Mouse (Mus musculus): ENCODE data around the gene Rin2. TPM values are rescaled to one million over a fixed set of nuclear protein-coding genes. Genes with fewer than 3 reads are reported as not detected.

The Rin2 gene
- 10 to 100 TPM; 24.2 to 29.3 TPM for total RNA-seq (2021)
- long read RNA-seq, experiment 1, full-length matches to known transcripts = 5 of 41 reads
- long read RNA-seq, experiment 1, partial matches to known transcripts = 31 of 41 reads
- long read RNA-seq, experiment 1, other reads (novel, unspliced or antisense) = 5 of 41 reads
- long read RNA-seq, experiment 2, full-length matches to known transcripts = 3 of 48 reads
- long read RNA-seq, experiment 2, partial matches to known transcripts = 39 of 48 reads
- long read RNA-seq, experiment 2, other reads (novel, unspliced or antisense) = 6 of 48 reads

DNA sequence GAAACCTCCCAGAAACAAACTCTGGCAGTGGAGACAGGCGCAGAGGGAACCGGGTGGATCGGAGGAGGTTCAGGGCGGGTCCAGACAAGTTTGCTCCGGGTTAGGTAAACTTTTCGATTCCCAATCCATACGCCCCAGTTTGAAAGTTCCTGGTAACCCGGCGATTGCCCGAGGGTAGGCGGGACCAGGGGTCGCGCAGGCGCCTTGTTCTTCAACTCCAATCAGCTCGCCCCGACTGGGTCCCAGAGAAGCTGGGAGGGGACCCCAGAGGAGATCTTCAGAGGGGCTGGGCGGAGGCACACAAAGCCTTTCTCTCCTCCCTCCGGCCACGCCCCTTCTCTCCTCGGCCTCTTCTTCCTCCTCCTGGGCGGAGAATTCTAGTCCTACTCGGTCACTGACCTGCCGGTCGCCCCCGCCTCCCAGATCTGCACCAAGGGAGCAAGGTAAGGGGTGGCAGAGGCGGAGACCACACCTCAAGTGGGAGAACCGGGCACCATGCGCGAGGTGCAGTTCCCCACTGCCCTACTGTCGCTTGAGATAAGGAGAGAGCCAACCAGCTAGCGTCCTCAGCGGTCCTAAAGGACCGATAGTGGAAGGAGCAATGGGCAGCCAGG is at the start of gene Rin2:
Gene Rin2, plus strand, starts transcription at position 74 of the 614 bp plus-strand sequence.
- peak within 1 kb of the TSS; percentile 41 for H3K27ac ChIP-seq
- peak within 1 kb of the TSS; percentile 56 for H3K4me3 ChIP-seq
- intact Hi-C loops (cut with DNase I) = no loop called here
- TF ChIP-seq CTCF (IDR thresholded peaks at IDR 0.05) = no peak
- peak; percentile 22 to 28 for DNase-seq (ENCODE audit: extremely low spot score in 1 of 2, low spot score in 2 of 2)

DNA sequence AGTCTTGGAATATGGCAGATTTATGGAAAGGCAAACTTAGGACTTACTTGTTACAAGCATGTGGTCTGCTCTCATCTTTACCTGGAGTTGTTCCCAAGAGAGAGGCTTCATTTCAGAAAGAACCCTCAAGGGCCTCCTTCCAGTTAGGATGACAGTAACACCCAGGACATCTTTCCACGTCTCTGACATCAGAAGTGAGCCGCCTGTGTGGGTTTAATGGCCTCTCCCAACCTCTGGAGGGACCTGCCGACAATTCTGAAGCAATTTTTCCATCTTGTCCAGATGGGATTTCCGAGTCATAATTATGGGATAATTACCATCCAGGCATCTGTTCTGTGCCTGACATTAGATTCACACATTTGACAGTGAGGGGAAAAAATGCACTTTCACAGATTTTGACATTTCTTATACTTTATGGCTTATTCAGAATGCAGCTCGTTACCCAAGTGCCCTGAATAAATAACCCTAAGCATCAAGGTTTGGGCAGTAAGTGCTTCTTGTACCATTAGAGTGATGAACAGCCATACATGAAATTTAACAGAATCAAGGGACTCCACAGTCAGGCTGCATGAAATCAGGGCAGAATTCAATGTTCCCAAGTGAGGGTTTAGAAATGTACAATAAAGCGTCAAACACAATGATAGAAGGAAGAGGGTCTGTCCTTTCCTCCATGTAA is 43.8 kb upstream of the Rin2 start:
- no peak for TF ChIP-seq CTCF (IDR thresholded peaks at IDR 0.05)
- no peak overlapping the region for H3K4me3 ChIP-seq
- H3K27ac ChIP-seq = no peak overlapping the region
- DNase-seq (ENCODE audit: extremely low spot score in 1 of 2, low spot score in 2 of 2) = no peak
- intact Hi-C loops (cut with DNase I) = no loop called here

DNA sequence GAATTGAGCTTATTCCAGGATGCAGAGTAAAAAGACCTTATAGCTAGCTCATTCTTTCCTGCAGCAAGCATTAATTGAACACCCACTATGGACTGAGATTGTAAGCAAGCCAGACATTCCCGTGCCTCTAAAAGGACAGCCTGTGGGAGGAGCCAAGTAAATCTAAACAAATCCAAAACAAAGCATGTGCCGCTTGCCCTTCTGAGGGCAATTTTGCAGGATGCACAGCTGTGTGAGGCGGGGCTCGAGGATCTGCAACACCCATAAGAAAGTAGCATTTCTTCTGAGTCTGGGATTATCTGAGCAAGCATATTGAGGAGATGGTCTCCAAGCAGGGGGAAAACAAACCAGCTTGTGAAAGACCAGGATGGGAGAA is 43.2 kb upstream of the Rin2 start:
- Histone ChIP-seq H3K4me3 (no peak overlapping the region), H3K27ac (no peak overlapping the region)
- no peak for TF ChIP-seq CTCF (IDR thresholded peaks at IDR 0.05)
- DNase-seq (ENCODE audit: extremely low spot score in 1 of 2, low spot score in 2 of 2) = no peak
- intact Hi-C loops (cut with DNase I) = no loop called here

DNA sequence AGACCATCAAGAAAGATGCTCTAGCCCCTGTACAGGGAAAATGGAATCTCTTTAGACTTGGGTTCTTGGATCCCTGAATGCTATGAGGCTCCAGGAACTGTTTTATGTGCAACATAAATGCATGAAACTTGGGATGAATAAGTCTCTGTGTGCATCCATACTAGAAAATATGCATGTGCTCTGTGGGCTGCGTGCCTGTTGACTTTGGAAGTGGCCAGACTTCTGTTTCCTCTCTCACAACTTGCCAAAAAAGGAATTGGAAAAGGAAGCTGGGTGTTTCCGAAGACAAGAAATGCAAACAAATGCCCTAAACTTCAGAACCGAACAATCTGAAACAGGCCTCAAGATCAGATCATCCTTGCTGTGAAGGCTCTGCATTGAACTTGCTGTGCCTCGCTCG is 41.2 kb upstream of the Rin2 start:
- intact Hi-C loops (cut with DNase I) = no loop called here
- H3K4me3 ChIP-seq = no peak overlapping the region
- no peak overlapping the region for H3K27ac ChIP-seq
- no peak for TF ChIP-seq CTCF (IDR thresholded peaks at IDR 0.05)
- no peak for DNase-seq (ENCODE audit: extremely low spot score in 1 of 2, low spot score in 2 of 2)

DNA sequence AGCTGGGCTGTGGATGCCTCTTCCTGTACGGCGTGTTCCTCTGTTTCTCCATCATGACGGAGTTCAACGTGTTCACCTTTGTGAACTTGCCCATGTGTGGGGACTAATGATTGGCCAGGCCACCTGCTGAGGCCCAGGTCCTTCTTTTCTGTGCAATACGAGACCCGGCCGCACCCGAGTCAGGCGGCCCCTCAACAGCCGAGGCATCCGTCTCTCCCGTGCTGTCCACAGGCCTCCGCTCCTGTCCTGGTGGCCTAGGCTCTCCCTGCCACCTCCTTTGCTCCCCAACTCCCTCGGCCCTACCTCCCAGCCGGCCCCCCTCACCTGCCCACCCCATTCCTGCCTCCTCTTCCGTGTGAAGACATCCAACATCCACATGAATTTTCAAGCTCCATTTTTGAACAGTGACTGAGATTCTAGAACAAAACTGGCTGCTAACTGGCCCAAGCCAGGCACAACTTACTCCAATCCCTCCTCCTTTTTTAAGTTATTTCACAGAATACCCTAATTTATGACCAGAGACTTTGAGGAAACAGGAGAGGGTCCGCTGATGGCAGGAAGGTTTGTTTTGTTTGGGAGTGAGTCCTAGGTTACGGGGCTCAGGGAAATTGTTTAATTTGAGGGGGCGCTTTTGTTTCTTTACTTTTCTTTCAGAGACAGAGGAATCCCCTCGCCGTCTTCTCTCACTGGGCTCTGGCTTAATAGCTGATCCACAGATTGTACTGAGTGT is 34.6 kb upstream of the Rin2 start:
- no peak overlapping the region for H3K27ac ChIP-seq
- no peak for DNase-seq (ENCODE audit: extremely low spot score in 1 of 2, low spot score in 2 of 2)
- no peak for TF ChIP-seq CTCF (IDR thresholded peaks at IDR 0.05)
- intact Hi-C loops (cut with DNase I) = no loop called here
- H3K4me3 ChIP-seq = no peak overlapping the region

DNA sequence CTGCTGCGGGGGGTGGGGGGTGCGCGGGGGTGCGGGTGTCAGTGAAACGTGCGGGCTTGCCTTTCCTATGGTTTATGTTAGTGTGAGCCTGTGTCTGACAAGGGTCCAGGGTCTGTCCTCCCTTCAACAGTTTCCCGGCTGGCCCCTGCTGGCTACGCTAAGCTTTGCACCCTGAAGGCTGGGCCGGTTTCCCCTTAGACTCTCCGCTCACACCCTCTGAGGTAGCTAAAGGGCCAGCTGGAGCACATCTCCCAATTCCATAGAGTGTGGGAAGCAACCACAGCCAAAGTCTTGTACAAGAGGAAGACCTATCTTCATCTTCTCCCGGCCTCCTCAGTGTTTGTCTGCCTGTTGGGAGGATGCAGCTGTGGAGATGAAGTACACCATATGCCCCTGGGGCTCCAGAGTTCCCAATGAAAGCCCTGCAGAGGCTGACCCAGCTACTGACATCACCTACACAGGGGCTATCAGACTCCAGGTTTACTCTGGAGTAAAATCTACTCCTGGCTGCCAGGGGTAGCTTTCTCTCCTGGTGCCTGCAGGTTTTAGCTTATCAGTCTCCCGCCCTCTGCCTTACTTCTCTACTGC is 19.5 kb upstream of the Rin2 start:
- Histone ChIP-seq H3K4me3 (no peak overlapping the region), H3K27ac (no peak overlapping the region)
- no peak for DNase-seq (ENCODE audit: extremely low spot score in 1 of 2, low spot score in 2 of 2)
- TF ChIP-seq CTCF (IDR thresholded peaks at IDR 0.05) = no peak
- intact Hi-C loops (cut with DNase I) = no loop called here

DNA sequence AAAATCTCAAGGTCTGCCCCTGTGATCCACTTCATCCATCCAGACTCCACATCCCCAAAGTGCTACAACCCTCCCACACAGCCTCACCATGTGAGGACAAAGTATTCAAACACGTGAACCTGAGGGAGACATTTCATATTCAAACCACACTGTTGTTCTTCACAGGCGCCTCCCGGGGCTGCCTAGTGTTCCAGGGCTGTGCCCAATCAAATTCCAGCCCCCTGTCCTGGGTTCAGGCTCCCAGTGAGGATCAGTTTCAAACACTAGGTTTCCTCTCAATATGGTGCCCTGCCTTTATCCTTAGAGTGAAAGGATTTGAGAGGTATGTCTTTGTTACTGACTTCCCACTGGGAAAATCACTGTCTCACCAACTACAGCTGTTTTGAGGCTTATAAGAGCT is 18.9 kb upstream of the Rin2 start:
- DNase-seq (ENCODE audit: extremely low spot score in 1 of 2, low spot score in 2 of 2) = no peak
- intact Hi-C loops (cut with DNase I) = no loop called here
- TF ChIP-seq CTCF (IDR thresholded peaks at IDR 0.05) = no peak

DNA sequence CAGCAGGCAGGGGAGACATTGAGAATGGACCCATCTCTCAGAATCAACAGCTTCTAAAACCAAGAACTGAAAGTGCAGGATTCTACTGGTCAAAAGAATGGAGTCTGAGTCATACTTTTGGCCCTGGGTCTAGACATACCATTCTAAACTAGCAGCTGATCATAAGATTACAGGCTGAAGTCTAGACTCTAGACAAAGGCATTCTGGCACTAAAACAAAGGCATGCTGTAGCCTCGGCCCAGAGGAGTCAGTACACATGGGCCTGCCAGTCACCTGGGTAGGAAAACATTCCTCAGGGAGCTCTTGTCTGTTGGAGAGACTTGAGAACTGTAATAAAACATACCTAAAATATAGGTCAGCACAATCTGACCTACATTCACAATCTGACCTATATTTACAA is 18.3 kb upstream of the Rin2 start:
- intact Hi-C loops (cut with DNase I) = no loop called here
- no peak for DNase-seq (ENCODE audit: extremely low spot score in 1 of 2, low spot score in 2 of 2)
- no peak for TF ChIP-seq CTCF (IDR thresholded peaks at IDR 0.05)
- no peak overlapping the region for H3K27ac ChIP-seq
- H3K4me3 ChIP-seq = no peak overlapping the region

More for the DNA sequence above, 18.9 kb upstream of the Rin2 start:
- Histone ChIP-seq H3K4me3 (no peak overlapping the region), H3K27ac (no peak overlapping the region)

DNA sequence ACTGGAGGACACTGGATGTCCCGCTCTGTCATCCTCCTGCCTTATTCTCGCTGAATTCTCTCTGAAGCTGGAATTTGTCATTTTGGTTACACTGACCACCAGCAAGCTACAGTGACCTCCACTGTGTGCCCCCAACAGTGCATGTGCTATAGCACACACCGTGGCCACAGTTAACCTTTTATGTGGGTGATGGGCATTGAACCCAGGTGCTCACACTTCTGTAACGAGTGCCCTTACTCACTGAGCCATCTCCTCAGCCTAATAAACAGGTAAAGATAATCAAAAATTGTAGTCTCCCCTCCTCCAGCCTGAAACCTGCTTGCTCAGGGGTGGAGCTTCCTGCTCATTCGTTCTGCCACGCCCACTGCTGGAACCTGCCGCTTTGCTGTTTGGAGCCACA is 13.8 kb upstream of the Rin2 start:
- Histone ChIP-seq H3K4me3 (no peak overlapping the region), H3K27ac (no peak overlapping the region)
- no peak for DNase-seq (ENCODE audit: extremely low spot score in 1 of 2, low spot score in 2 of 2)
- intact Hi-C loops (cut with DNase I) = no loop called here
- no peak for TF ChIP-seq CTCF (IDR thresholded peaks at IDR 0.05)

DNA sequence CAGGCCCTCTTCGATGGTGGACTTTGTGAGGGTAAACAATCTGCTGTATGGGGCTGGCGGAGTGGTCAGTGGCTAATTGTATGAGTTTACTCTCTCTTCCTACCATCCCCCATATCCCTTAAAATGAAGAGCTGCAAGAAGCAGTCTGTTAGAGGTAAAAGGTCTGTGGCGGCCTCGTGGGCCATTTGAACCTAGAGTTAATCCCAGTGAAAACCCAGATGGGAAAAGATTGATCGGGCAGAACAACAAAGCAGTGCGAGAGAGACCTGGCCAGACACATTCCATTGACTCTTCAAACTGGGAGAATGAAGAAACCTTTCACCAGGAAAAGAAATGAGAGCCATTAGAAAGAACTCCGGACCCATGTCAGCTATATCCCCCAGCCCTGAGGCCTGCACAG is 11.1 kb upstream of the Rin2 start:
- intact Hi-C loops (cut with DNase I) = no loop called here
- no peak for TF ChIP-seq CTCF (IDR thresholded peaks at IDR 0.05)

DNA sequence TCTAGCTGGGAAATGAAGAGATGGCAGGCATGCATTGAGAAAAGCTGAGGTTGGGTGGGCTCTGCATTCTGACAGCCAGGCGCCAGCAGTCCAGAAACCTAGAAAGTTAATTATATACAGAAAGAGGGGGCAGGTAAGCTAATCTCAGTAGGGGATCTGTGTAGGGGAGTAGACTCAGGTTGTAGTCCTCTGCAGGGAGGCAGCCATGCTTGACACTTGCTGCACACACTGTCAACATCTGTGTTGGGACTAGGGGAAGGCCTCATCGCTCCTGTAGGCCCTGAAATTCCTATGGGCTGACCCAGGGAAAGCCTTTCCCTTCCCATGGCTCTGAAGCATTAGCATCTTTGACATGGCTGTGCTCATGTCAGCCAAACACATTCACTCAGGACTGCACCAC is 10.7 kb upstream of the Rin2 start:
- intact Hi-C loops (cut with DNase I) = no loop called here
- no peak for DNase-seq (ENCODE audit: extremely low spot score in 1 of 2, low spot score in 2 of 2)
- H3K4me3 ChIP-seq = no peak overlapping the region
- no peak overlapping the region for H3K27ac ChIP-seq
- TF ChIP-seq CTCF (IDR thresholded peaks at IDR 0.05) = no peak

More for the DNA sequence above, 11.1 kb upstream of the Rin2 start:
- no peak for DNase-seq (ENCODE audit: extremely low spot score in 1 of 2, low spot score in 2 of 2)
- H3K4me3 ChIP-seq = no peak overlapping the region
- H3K27ac ChIP-seq = no peak overlapping the region

DNA sequence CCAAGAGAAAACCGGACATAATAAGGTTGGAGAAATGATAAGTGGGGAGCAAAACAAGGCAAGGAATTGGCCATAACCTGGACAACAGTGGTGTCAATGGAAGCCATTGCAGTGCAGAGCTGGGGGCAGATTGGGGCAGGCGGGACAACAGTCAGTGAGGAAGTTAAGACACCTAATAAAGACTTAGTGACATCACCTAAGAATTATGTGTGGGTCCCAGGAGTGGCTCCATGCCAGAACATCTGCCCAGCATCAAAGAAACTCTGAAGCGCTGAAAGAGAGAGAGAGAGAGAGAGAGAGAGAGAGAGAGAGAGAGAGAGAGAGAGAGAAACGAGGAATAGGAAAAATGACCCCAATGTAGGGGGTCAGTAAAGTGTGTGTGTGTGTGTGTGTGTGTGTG is 6.9 kb upstream of the Rin2 start:
- no peak overlapping the region for H3K27ac ChIP-seq
- no peak for TF ChIP-seq CTCF (IDR thresholded peaks at IDR 0.05)
- no peak for DNase-seq (ENCODE audit: extremely low spot score in 1 of 2, low spot score in 2 of 2)
- intact Hi-C loops (cut with DNase I) = no loop called here
- H3K4me3 ChIP-seq = no peak overlapping the region
